Mouse (Mus musculus): ENCODE results near the gene Tnfsf8.

The Tnfsf8 gene

GRCm38 (mm10) chr4:63860688-63861540 is at the start of gene Tnfsf8:
Gene Tnfsf8, minus strand, starts transcription at chr4:63861347.
- DNase-seq (ENCODE audit: low read depth, low spot score): no peak

- DNase-seq (ENCODE audit: low read depth, low spot score): no peak
Observed at GRCm38 (mm10) chr4:63908511-63908910, 47.4 kb upstream of the Tnfsf8 start.

- no peak for DNase-seq (ENCODE audit: low read depth, low spot score)
Observed at GRCm38 (mm10) chr4:63907473-63907872, 46.3 kb upstream of the Tnfsf8 start.

- no peak for DNase-seq (ENCODE audit: low read depth, low spot score)
Observed at GRCm38 (mm10) chr4:63906050-63906449, 44.9 kb upstream of the Tnfsf8 start.

- no peak for DNase-seq (ENCODE audit: low read depth, low spot score)
Observed at GRCm38 (mm10) chr4:63899081-63899523, 38.0 kb upstream of the Tnfsf8 start.

GRCm38 (mm10) chr4:63897152-63897551 is 36.0 kb upstream of the Tnfsf8 start:
- no peak for DNase-seq (ENCODE audit: low read depth, low spot score)

- DNase-seq (ENCODE audit: low read depth, low spot score): no peak
Observed at GRCm38 (mm10) chr4:63886156-63886555, 25.0 kb upstream of the Tnfsf8 start.

GRCm38 (mm10) chr4:63876720-63877119 is 15.6 kb upstream of the Tnfsf8 start:
- DNase-seq (ENCODE audit: low read depth, low spot score): no peak

- DNase-seq (ENCODE audit: low read depth, low spot score): no peak
Observed at GRCm38 (mm10) chr4:63875480-63875879, 14.3 kb upstream of the Tnfsf8 start.

GRCm38 (mm10) chr4:63870678-63871077 is 9.5 kb upstream of the Tnfsf8 start:
- no peak for DNase-seq (ENCODE audit: low read depth, low spot score)

GRCm38 (mm10) chr4:63868770-63869169 is 7.6 kb upstream of the Tnfsf8 start:
- no peak for DNase-seq (ENCODE audit: low read depth, low spot score)

GRCm38 (mm10) chr4:63862953-63863352 is 1.8 kb upstream of the Tnfsf8 start:
- DNase-seq (ENCODE audit: low read depth, low spot score): no peak

- DNase-seq (ENCODE audit: low read depth, low spot score): no peak
Observed at GRCm38 (mm10) chr4:63862092-63862697, 1.0 kb upstream of the Tnfsf8 start.

GRCm38 (mm10) chr4:63860236-63860635 is 911 bp downstream of the Tnfsf8 start:
- DNase-seq (ENCODE audit: low read depth, low spot score): no peak

GRCm38 (mm10) chr4:63859785-63860203 is 1.4 kb downstream of the Tnfsf8 start:
- DNase-seq (ENCODE audit: low read depth, low spot score): no peak

GRCm38 (mm10) chr4:63858646-63859224 is 2.4 kb downstream of the Tnfsf8 start:
- DNase-seq (ENCODE audit: low read depth, low spot score): no peak

- no peak for DNase-seq (ENCODE audit: low read depth, low spot score)
Observed at GRCm38 (mm10) chr4:63856764-63857163, 4.4 kb downstream of the Tnfsf8 start.

- no peak for DNase-seq (ENCODE audit: low read depth, low spot score)
Observed at GRCm38 (mm10) chr4:63853782-63854386, 7.3 kb downstream of the Tnfsf8 start.

- no peak for DNase-seq (ENCODE audit: low read depth, low spot score)
Observed at GRCm38 (mm10) chr4:63850082-63850481, 11.1 kb downstream of the Tnfsf8 start.

- DNase-seq (ENCODE audit: low read depth, low spot score): no peak
Observed at GRCm38 (mm10) chr4:63846881-63847597, 14.1 kb downstream of the Tnfsf8 start.

- no peak for DNase-seq (ENCODE audit: low read depth, low spot score)
Observed at GRCm38 (mm10) chr4:63845760-63846159, 15.4 kb downstream of the Tnfsf8 start.

Data from embryo, embryonic 11.5 days (tissue).